Mouse (Mus musculus) liver, embryonic 16.5 days (tissue): ENCODE results near the gene Gmnc. TPM values are rescaled to one million over a fixed set of nuclear protein-coding genes. Genes with fewer than 3 reads are reported as not detected.

Source experiments
- ATAC-seq: fragments of 200-750 bp; cut with Nextera tagmentation; 2 replicates; pipeline ENCODE4 v1.8.0; 2017; ENCODE audit warnings: low read depth, mild to moderate bottlenecking, moderate number of reproducible peaks, moderate library complexity
- H3K27ac ChIP-seq: fragments of 300-500 bp; sonication (generic); 2 replicates; pipeline ENCODE4 v1.5.1; 2014; ENCODE audit warnings: mild to moderate bottlenecking, low read length
- H3K27me3 ChIP-seq: fragments of 300-500 bp; sonication (generic); 2 replicates; pipeline ENCODE4 v1.6.1; 2014; ENCODE audit warnings: low read depth, low read length, mixed read lengths; ENCODE audit not compliant: control insufficient read depth, insufficient read depth
- H3K36me3 ChIP-seq: fragments of 300-500 bp; sonication (generic); 2 replicates; pipeline ENCODE4 v1.6.1; 2014; ENCODE audit warnings: mild to moderate bottlenecking; ENCODE audit not compliant: control insufficient read depth, insufficient read depth
- H3K4me1 ChIP-seq: fragments of 300-500 bp; sonication (generic); 2 replicates; pipeline ENCODE4 v1.6.1; 2014; ENCODE audit warnings: low read depth, low read length, mixed read lengths; ENCODE audit not compliant: control insufficient read depth
- H3K4me2 ChIP-seq: fragments of 300-500 bp; sonication (generic); 2 replicates; pipeline ENCODE4 v1.6.1; 2014; ENCODE audit warnings: low read depth, low read length, mixed read lengths
- H3K4me3 ChIP-seq: fragments of 300-500 bp; sonication (generic); 2 replicates; pipeline ENCODE4 v1.5.1; 2014; ENCODE audit warnings: low read depth, mild to moderate bottlenecking, low read length
- H3K9ac ChIP-seq: fragments of 300-500 bp; sonication (generic); 2 replicates; pipeline ENCODE4 v1.6.1; 2014; ENCODE audit warnings: low read depth, low read length
- H3K9me3 ChIP-seq: fragments of 300-500 bp; sonication (generic); replicated peaks from 2 replicates; pipeline ENCODE4 v1.6.1; 2016; ENCODE audit warnings: low read length; ENCODE audit not compliant: control insufficient read depth
- WGBS: fragments of 180-500 bp; shearing (Covaris S2); extraction: QIAGEN DNeasy Blood & Tissue Kit; methylation state at CpG from one replicate; pipeline ENCODE4 v1.1.7; 2014; ENCODE audit not compliant: insufficient replicate concordance; 5-methylcytosine and 5-hydroxymethylcytosine counted together
- polyA plus RNA-seq: library from polyadenylated mRNA; unstranded; fragments of >200 nt; fragmentation: Nextera tagmentation; extraction: Ambion mirVana; gene quantifications from 2 replicates; pipeline ENCODE4 v1.2.1, GENCODE M21; 2015

The Gmnc gene
- polyA plus RNA-seq = not detected in 2 replicates

DNA sequence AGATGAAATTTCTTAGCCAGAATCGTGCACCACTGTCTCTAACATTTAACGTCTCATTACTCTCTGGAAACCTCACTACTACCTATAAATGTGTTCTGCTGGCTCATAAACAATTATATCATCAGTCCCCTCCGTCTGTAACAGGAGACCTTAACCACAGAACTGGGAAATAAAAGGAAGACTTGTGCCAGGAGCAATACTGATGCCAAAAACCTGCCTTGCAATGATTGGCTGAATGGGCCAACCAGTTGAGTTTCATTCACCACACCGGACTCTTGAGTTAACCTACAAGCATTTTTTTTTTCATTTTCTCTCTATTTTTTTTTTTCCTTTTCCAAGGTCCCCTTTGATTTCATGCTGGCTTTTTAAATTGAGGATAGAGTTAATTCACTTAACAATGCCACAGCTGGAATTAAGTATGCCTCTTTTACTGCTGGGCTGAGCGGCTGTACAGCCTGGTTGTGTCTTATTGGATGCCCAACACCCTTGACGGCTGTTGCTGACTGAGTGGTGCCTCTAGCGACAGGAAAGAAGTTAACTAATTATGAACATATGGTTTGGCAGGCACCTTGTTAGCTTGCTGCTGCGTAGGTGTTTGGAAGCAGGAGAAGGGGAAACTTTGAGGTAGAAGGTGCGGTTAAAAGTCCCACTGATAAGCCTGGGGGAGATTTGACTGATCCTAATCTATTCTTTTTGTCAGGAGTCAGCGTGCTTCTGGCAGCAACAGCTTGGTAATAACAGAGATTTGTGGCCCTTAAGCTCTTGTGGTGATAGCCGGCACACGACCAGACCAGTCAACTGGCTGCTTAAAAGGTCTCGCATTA, at the start of gene Gmnc:
TSS of gene Gmnc (minus strand) at position 176 of the 824 bp plus-strand sequence.
- Histone ChIP-seq H3K9me3 (no peaks in the 10 kb centered on the region), H3K27ac (no peak within 1 kb of the TSS), H3K4me2 (no peak within 1 kb of the TSS), H3K4me1 (no peaks in the 10 kb centered on the region), H3K27me3 (no peaks in the 10 kb centered on the region), H3K36me3 (no peaks in the 10 kb centered on the region), H3K4me3 (no peak within 1 kb of the TSS), H3K9ac (no peak within 1 kb of the TSS)
- WGBS = 49% methylated on average over 13 of the region's 13 CpGs
- ATAC-seq = no peak

DNA sequence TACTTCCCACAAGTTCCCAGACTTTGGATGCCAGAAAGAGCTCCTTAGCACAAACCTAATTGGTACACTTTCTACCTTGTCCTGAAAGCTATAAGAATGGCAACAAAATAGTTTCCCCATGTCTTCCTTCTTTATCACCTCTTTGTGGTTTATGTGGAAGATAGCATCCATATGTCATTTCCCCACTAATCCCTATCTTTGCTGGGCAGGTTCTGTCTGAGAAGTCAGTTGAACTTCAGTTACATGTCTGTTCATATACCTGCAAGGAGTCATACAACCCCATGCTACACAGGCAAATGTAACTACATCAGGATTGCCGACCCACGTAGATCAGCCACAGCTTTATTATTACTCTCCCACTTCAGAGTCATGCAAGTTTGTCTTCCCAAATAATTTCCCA, 35.8 kb upstream of the Gmnc start:
- no peak overlapping the region for H3K4me2 ChIP-seq
- H3K27me3 ChIP-seq = no peaks in the 10 kb centered on the region
- ATAC-seq = no peak
- H3K36me3 ChIP-seq = no peaks in the 10 kb centered on the region
- H3K27ac ChIP-seq = no peak overlapping the region
- 36% methylated on average over 2 of the region's 2 CpGs for WGBS
- H3K9me3 ChIP-seq = no peaks in the 10 kb centered on the region
- H3K4me3 ChIP-seq = no peak overlapping the region
- no peaks in the 10 kb centered on the region for H3K4me1 ChIP-seq
- no peak overlapping the region for H3K9ac ChIP-seq

GRCm38 (mm10) chr16:27026226-27026625, 34.8 kb upstream of the Gmnc start:
- 54% methylated on average over 4 of the region's 4 CpGs for WGBS
- no peak overlapping the region for H3K27ac ChIP-seq
- H3K27me3 ChIP-seq = no peaks in the 10 kb centered on the region
- ATAC-seq = no peak
- H3K4me2 ChIP-seq = no peak overlapping the region
- no peaks in the 10 kb centered on the region for H3K9me3 ChIP-seq
- H3K9ac ChIP-seq = no peak overlapping the region
- no peaks in the 10 kb centered on the region for H3K36me3 ChIP-seq
- H3K4me1 ChIP-seq = no peaks in the 10 kb centered on the region
- no peak overlapping the region for H3K4me3 ChIP-seq

DNA sequence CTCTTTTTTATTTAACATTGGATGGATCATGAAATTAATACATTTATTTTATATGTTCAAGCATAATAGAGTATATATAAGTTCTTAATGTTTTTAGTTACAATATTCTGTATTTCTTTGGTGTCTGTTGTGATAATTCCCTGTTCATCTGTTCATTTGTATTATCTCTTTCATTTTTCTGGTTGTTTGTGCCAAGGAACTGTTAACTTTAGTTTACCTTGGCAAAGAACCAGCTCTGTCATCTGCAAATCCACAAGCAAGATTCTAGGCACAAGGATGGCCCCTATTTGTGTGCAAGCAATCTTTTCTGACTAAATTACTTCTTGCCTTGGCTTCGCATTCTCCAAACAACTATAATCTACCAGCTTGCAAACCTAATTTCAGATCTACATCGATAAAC, 31.3 kb upstream of the Gmnc start:
- 67% methylated on average over 2 of the region's 2 CpGs for WGBS
- Histone ChIP-seq H3K36me3 (no peaks in the 10 kb centered on the region), H3K9me3 (no peaks in the 10 kb centered on the region), H3K27me3 (no peaks in the 10 kb centered on the region), H3K27ac (no peak overlapping the region), H3K4me2 (no peak overlapping the region), H3K4me1 (no peaks in the 10 kb centered on the region), H3K4me3 (no peak overlapping the region), H3K9ac (no peak overlapping the region)
- no peak for ATAC-seq

GRCm38 (mm10) chr16:27017309-27017708, 25.9 kb upstream of the Gmnc start:
- no peak for ATAC-seq
- H3K4me1 ChIP-seq = no peaks in the 10 kb centered on the region
- no peak overlapping the region for H3K27ac ChIP-seq
- 46% methylated on average over 4 of the region's 4 CpGs for WGBS
- H3K27me3 ChIP-seq = no peaks in the 10 kb centered on the region
- H3K4me3 ChIP-seq = no peak overlapping the region
- no peak overlapping the region for H3K4me2 ChIP-seq
- H3K9me3 ChIP-seq = no peaks in the 10 kb centered on the region
- H3K36me3 ChIP-seq = no peaks in the 10 kb centered on the region
- no peak overlapping the region for H3K9ac ChIP-seq

GRCm38 (mm10) chr16:27002714-27003113, 11.3 kb upstream of the Gmnc start:
- 63% methylated on average over 1 of the region's 1 CpGs for WGBS
- H3K36me3 ChIP-seq = no peaks in the 10 kb centered on the region
- no peak overlapping the region for H3K4me2 ChIP-seq
- no peaks in the 10 kb centered on the region for H3K9me3 ChIP-seq
- no peak for ATAC-seq
- H3K27me3 ChIP-seq = no peaks in the 10 kb centered on the region
- no peaks in the 10 kb centered on the region for H3K4me1 ChIP-seq
- no peak overlapping the region for H3K27ac ChIP-seq
- no peak overlapping the region for H3K9ac ChIP-seq
- no peak overlapping the region for H3K4me3 ChIP-seq

GRCm38 (mm10) chr16:26999563-26999962, 8.1 kb upstream of the Gmnc start:
- H3K9ac ChIP-seq = no peak overlapping the region
- ATAC-seq = no peak
- no peaks in the 10 kb centered on the region for H3K4me1 ChIP-seq
- no peaks in the 10 kb centered on the region for H3K27me3 ChIP-seq
- H3K9me3 ChIP-seq = no peaks in the 10 kb centered on the region
- 24% methylated on average over 2 of the region's 2 CpGs for WGBS
- no peak overlapping the region for H3K4me2 ChIP-seq
- no peaks in the 10 kb centered on the region for H3K36me3 ChIP-seq
- H3K27ac ChIP-seq = no peak overlapping the region
- no peak overlapping the region for H3K4me3 ChIP-seq

GRCm38 (mm10) chr16:26989415-26990315, 1.8 kb downstream of the Gmnc start:
- Histone ChIP-seq H3K4me2 (no peak overlapping the region), H3K27me3 (no peaks in the 10 kb centered on the region), H3K4me3 (no peak overlapping the region), H3K27ac (no peak overlapping the region), H3K36me3 (no peaks in the 10 kb centered on the region), H3K9me3 (no peaks in the 10 kb centered on the region), H3K9ac (no peak overlapping the region), H3K4me1 (no peaks in the 10 kb centered on the region)
- no peak for ATAC-seq
- WGBS = 62% methylated on average over 19 of the region's 19 CpGs

DNA sequence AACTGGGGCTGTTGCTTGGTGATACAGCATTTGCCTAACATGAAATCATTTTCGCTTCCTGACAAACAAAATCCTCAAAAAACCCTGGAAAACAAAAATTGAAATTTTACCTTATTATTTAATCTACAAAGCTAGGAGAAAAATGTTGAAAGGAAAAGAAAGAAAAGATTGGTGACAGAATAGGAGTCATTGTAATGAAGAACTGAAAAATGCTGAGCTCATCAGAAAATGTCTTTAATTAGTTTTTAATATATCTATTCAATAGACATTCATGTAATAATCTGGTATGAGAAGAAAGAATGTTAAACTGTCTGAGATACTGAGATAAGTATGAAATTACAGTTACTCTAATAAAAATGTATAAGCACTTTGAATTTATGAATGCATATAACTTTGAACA, 3.3 kb downstream of the Gmnc start:
- no peak for ATAC-seq
- no peak overlapping the region for H3K9ac ChIP-seq
- H3K36me3 ChIP-seq = no peaks in the 10 kb centered on the region
- 60% methylated on average over 1 of the region's 1 CpGs for WGBS
- no peaks in the 10 kb centered on the region for H3K4me1 ChIP-seq
- no peak overlapping the region for H3K27ac ChIP-seq
- no peaks in the 10 kb centered on the region for H3K27me3 ChIP-seq
- no peak overlapping the region for H3K4me2 ChIP-seq
- H3K4me3 ChIP-seq = no peak overlapping the region
- no peaks in the 10 kb centered on the region for H3K9me3 ChIP-seq
